Mouse (Mus musculus) G1E (cell line): Measurements from ENCODE around the gene Acyp2. TPM values are rescaled to one million over a fixed set of nuclear protein-coding genes. Genes with fewer than 3 reads are reported as not detected.

Experiments
- ATAC-seq: 2 replicates; pipeline ENCODE4 v1.8.0; 2016; ENCODE audit warnings: mild to moderate bottlenecking; ENCODE audit not compliant: insufficient number of reproducible peaks, poor library complexity, low FRiP score, severe bottlenecking; ENCODE audit errors: extremely low read depth
- DNase-seq: peaks from one replicate; pipeline ENCODE4 v3.0.0; 2012; ENCODE audit warnings: low spot score
- H3K27me3 ChIP-seq: 2 replicates; pipeline ENCODE4 v1.6.1; 2012; ENCODE audit warnings: mild to moderate bottlenecking, low read length, inconsistent platforms; ENCODE audit not compliant: insufficient read depth
- H3K36me3 ChIP-seq: replicated peaks from 2 replicates; pipeline ENCODE3; 2012; ENCODE audit warnings: mild to moderate bottlenecking, inconsistent platforms
- H3K4me1 ChIP-seq: 2 replicates; pipeline ENCODE4 v1.6.1; 2012; ENCODE audit warnings: low read depth, low read length, inconsistent platforms, mixed read lengths; ENCODE audit not compliant: insufficient read depth
- H3K4me3 ChIP-seq: 2 replicates; pipeline ENCODE4 v1.5.1; 2012; ENCODE audit warnings: low read depth, mild to moderate bottlenecking, inconsistent platforms, low read length, moderate library complexity, mixed read lengths
- H3K9me3 ChIP-seq: replicated peaks from 2 replicates; pipeline ENCODE4 v1.6.1; 2012; ENCODE audit warnings: inconsistent platforms
- CTCF ChIP-seq: IDR thresholded peaks from 2 replicates; pipeline ENCODE4 v1.5.1; 2012; ENCODE audit warnings: low read depth, low read length, inconsistent platforms, mixed read lengths
- GATA1 ChIP-seq: IDR thresholded peaks from 2 replicates; pipeline ENCODE4 v1.6.1; 2012; ENCODE audit warnings: borderline replicate concordance, low read length, inconsistent platforms, mixed read lengths
- GATA2 ChIP-seq: IDR thresholded peaks from 2 replicates; pipeline ENCODE4 v1.6.1; 2012; ENCODE audit warnings: low read depth, low read length, inconsistent platforms, borderline replicate concordance
- POLR2AphosphoS5 ChIP-seq: IDR thresholded peaks from 2 replicates; pipeline ENCODE4 v1.6.1; 2012; ENCODE audit warnings: low read depth, low read length, inconsistent platforms; ENCODE audit not compliant: insufficient replicate concordance
- TAL1 ChIP-seq: conservative IDR thresholded peaks from 2 replicates; pipeline ENCODE4 v1.6.1; 2012; ENCODE audit warnings: low read depth, low read length, inconsistent platforms, mixed read lengths
- polyA plus RNA-seq: library from polyadenylated mRNA; stranded (reverse); fragments of >175 nt; gene quantifications from 2 replicates; pipeline ENCODE4 v1.2.3, GENCODE M21; 2012
- total RNA-seq, 2 experiments: library from RNA; stranded (forward) in 1 of 2; stranded (reverse) in 1 of 2; fragments of 200-1000 nt in 1 of 2; fragments of >200 nt in 1 of 2; fragmentation: Nextera tagmentation in 1 of 2; gene quantifications; 2 replicates each; pipeline ENCODE4 v1.2.3; 2014 to 2017

Gene Acyp2
- total RNA-seq (2014; fragmentation: Nextera tagmentation) (1.8 TPM in 1 of 2 replicates, not detected in the other), total RNA-seq (2017) (5.8 and 6.0 TPM in 2 replicates), polyA plus RNA-seq (0.10 and 0.76 TPM in 2 replicates)

DNA sequence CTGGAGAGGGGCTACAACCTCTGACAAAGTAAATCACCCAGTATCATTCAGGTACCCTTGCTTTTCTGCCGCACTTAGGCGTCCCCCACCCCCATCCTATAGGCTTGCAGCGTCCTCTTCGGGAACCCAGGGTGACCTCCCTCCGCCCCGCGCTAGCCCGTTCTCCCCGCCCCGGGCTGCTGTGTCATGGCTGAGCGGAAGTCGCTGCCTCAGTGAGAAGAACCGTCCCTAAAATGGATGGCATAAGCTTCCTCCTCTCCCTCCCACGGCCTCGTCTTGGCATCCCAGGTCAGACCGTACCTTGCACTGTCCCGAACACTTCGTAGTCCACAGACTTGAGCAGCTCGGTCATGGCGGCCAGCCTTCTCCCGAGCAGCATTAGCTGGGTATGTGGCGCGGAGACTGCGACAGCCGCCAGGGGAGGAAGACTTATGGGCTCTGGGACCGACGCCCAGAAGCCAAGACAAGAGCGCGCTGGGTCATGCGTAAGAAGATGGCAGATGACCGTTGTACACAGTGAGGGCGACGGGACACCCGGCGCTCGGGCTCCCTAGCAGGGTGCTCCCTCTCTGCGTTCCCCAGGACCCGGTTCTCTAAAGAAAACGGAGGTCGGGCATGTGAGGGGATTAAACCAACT is at the start of gene Acyp2:
Gene Acyp2, minus strand, starts transcription at position 587 of the 637 bp plus-strand sequence.
- peak; percentile 94 for ATAC-seq
- H3K9me3 ChIP-seq: peaks cover 4% of the 10 kb centered on the region
- peak; percentile 58 for DNase-seq
- peak within 1 kb of the TSS; percentile 75 for H3K4me3 ChIP-seq
- TF ChIP-seq POLR2AphosphoS5 (no peak), CTCF (no peak), GATA1 (no peak), TAL1 (no peak), GATA2 (no peak)
- peaks cover 8% of the 10 kb centered on the region; the same call in 1 of the 2 replicates for H3K4me1 ChIP-seq
- H3K36me3 ChIP-seq: no peaks in the 10 kb centered on the region
- no peaks in the 10 kb centered on the region for H3K27me3 ChIP-seq

DNA sequence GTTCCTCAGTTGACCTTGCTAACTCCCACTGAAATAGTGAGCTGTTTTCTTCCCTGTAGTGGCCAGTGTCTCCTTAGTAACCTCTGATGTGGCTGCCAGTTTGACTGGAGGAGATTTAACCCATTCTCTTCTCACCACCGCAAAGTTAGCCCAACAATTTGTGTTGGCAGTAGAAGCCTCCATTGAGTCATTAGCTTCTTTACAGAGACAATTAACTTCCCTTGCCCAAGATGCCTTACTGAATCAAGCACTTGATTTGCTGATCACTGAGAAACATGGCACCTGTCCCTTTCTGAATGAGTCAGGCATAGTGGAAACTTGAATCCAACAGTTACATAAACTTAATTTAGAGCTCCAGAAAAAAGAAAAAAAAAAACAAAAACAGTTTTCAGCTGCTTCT is 40.0 kb upstream of the Acyp2 start:
- Histone ChIP-seq H3K27me3 (no peaks in the 10 kb centered on the region), H3K4me3 (no peak overlapping the region), H3K4me1 (no peaks in the 10 kb centered on the region), H3K9me3 (no peaks in the 10 kb centered on the region), H3K36me3 (no peaks in the 10 kb centered on the region)
- no peak for TF ChIP-seq CTCF
- TF ChIP-seq GATA1: no peak
- TF ChIP-seq TAL1: no peak
- no peak for TF ChIP-seq GATA2
- no peak for TF ChIP-seq POLR2AphosphoS5
- ATAC-seq: no peak
- no peak for DNase-seq

DNA sequence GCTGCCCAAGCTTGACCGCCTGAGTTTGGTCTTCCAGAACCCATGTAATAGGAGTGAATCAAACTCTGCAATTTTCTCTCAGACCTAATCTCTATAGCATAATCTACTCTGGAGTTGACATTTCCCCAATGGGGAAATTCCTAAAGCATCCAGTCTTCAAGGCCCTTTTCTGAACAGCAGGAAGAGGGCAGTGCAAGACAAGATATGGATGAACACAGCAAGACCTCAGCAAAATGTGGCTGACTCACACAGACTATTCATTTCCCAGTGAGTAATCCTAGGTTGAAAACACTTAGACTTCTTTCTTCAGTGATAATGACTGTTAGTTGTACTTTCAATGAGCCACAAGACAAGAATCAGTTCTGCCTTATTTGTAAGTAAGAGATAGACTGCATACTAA is 26.7 kb upstream of the Acyp2 start:
- ATAC-seq: no peak
- TF ChIP-seq TAL1 (no peak), CTCF (no peak), GATA1 (no peak), POLR2AphosphoS5 (no peak), GATA2 (no peak)
- no peaks in the 10 kb centered on the region for H3K9me3 ChIP-seq
- peaks cover 3% of the 10 kb centered on the region; the same call in 1 of the 2 replicates for H3K4me1 ChIP-seq
- no peak overlapping the region for H3K4me3 ChIP-seq
- peaks cover 6% of the 10 kb centered on the region for H3K27me3 ChIP-seq
- H3K36me3 ChIP-seq: no peaks in the 10 kb centered on the region
- no peak for DNase-seq

DNA sequence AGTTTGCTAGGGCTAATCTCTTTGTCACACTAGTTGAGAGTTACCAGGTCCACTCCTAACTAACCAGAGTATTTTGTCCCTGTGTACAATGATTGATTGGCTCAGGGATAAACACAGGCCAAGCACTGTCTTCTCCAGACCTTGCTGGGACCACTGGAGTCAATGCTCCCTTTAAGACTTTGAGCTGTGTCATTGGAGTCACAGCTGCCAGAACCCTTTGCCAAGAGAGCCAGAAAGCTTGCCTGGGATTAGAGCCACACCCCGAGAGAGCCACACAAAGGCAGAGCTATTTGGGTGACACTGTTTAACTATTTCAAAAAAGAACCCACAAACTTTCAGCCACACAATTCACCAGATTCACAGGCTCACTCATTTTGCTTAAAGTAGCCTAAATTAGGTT is 23.3 kb upstream of the Acyp2 start:
- DNase-seq: no peak
- Histone ChIP-seq H3K4me3 (no peak overlapping the region), H3K36me3 (no peaks in the 10 kb centered on the region), H3K9me3 (no peaks in the 10 kb centered on the region), H3K27me3 (peaks cover 6% of the 10 kb centered on the region), H3K4me1 (peaks cover 3% of the 10 kb centered on the region; the same call in 1 of the 2 replicates)
- no peak for TF ChIP-seq GATA1
- no peak for TF ChIP-seq CTCF
- no peak for TF ChIP-seq POLR2AphosphoS5
- no peak for TF ChIP-seq GATA2
- no peak for TF ChIP-seq TAL1
- ATAC-seq: no peak

DNA sequence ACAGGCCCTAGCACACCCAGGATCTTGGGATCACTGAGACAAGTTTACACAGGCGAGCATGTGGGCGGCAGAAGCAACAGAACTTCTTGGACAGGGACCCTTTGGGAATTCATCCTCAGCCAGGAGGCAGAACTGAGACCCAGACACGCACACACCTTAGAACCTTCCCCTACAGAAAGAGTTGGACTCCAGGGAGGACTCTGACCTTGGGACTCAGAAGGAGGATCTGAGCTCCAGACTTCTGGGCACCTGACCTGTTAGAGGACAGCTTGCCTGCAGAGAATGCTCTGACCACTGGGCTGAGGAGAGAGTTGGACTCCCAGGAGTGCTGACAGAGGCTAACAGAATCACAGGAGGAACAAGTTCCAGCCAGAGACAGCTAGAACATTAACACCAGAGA is 13.6 kb upstream of the Acyp2 start:
- peaks cover 11% of the 10 kb centered on the region for H3K27me3 ChIP-seq
- no peak for TF ChIP-seq GATA2
- TF ChIP-seq CTCF: no peak
- no peak for TF ChIP-seq POLR2AphosphoS5
- no peak for TF ChIP-seq GATA1
- TF ChIP-seq TAL1: no peak
- ATAC-seq (no peak), DNase-seq (no peak)
- no peaks in the 10 kb centered on the region for H3K9me3 ChIP-seq
- no peak overlapping the region for H3K4me3 ChIP-seq
- no peaks in the 10 kb centered on the region for H3K36me3 ChIP-seq
- no peaks in the 10 kb centered on the region for H3K4me1 ChIP-seq

DNA sequence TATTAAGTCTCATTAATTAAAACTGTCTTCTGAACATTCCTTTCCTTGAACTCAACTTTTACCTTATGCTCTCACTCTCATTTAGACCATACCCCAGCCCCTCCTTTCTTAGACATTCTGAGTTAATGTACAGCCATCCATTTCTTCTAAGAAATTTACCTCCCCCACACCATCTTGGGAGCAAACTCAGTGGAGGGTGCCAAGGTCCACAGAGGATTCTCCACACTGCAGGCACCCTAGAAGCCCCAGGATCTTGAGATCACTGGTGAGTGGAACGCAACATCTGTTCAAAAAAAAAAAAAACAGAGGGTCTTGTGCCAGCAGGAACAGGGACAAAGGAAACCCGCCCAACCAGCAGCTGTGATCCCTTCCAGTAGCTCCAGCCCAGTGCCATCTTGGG is 13.2 kb upstream of the Acyp2 start:
- no peak for TF ChIP-seq TAL1
- TF ChIP-seq GATA1: no peak
- no peak for TF ChIP-seq GATA2
- TF ChIP-seq CTCF: no peak
- no peak for TF ChIP-seq POLR2AphosphoS5
- no peak for ATAC-seq
- Histone ChIP-seq H3K9me3 (no peaks in the 10 kb centered on the region), H3K36me3 (no peaks in the 10 kb centered on the region), H3K4me1 (no peaks in the 10 kb centered on the region), H3K4me3 (no peak overlapping the region), H3K27me3 (peaks cover 11% of the 10 kb centered on the region)
- DNase-seq: no peak
